Mouse (Mus musculus): Measurements from ENCODE around the gene Gnb1. TPM values are rescaled to one million over a fixed set of nuclear protein-coding genes. Genes with fewer than 3 reads are reported as not detected.

Gene Gnb1
- total and polyA plus RNA-seq, 3 experiments: 78.1 to 489 TPM; not detected in 1

- Histone ChIP-seq H3K4me1 (ENCODE audit: control insufficient read depth in 1 of 2, insufficient read depth in 2 of 2, low read length in 2 of 2) (0 out of 4 replicates have a peak, but pooled peaks cover 0 to 3% of the 10 kb centered on the region in 2 experiments), H3K9me3 (replicated peaks; ENCODE audit: insufficient read depth, low read length) (no peaks in the 10 kb centered on the region), H3K4me3 (ENCODE audit: control insufficient read depth in 1 of 2, insufficient read depth in 1 of 2, low read depth in 2 of 2, low read length in 2 of 2) (no peak overlapping the region), H3K9ac (ENCODE audit: control insufficient read depth, low read depth, low read length, poor library complexity, severe bottlenecking) (no peak overlapping the region), H3K27ac (ENCODE audit: control insufficient read depth, low read depth, low read length) (no peak overlapping the region), H3K79me2 (ENCODE audit: control insufficient read depth, insufficient read depth, low read length, poor library complexity) (no peaks in the 10 kb centered on the region), H3K36me3 (ENCODE audit: control insufficient read depth in 1 of 2, insufficient read depth in 2 of 2, low read length in 2 of 2) (no peaks in the 10 kb centered on the region), H3K27me3 (ENCODE audit: control insufficient read depth in 1 of 2, insufficient read depth in 2 of 2, low read length in 2 of 2) (peaks cover 0 to 1% of the 10 kb centered on the region in 2 experiments; a peak in 3 of 4 replicates)
- no peak for DNase-seq (ENCODE audit: low read depth, low spot score)
- TF ChIP-seq MAFK (IDR thresholded peaks at IDR 0.05; ENCODE audit: borderline replicate concordance, low read depth, low read length): no peak
- no peak for TF ChIP-seq CHD1 (IDR thresholded peaks at IDR 0.05; ENCODE audit: low read depth, low read length)
- no peak for TF ChIP-seq USF1 (IDR thresholded peaks at IDR 0.05; ENCODE audit: low read depth, low read length)
- TF ChIP-seq MAX (IDR thresholded peaks at IDR 0.05; ENCODE audit: low read length): no peak
- no peak for TF ChIP-seq EP300 (IDR thresholded peaks at IDR 0.05; ENCODE audit: low read depth in 1 of 2, low read length in 2 of 2)
- no peak for TF ChIP-seq ZC3H11A (IDR thresholded peaks at IDR 0.05; ENCODE audit: low read depth, low read length)
- TF ChIP-seq ZNF384 (IDR thresholded peaks at IDR 0.05; ENCODE audit: low read depth, low read length): no peak
- no peak for TF ChIP-seq ETS1 (IDR thresholded peaks at IDR 0.05; ENCODE audit: low read depth, low read length)
- no peak for TF ChIP-seq BHLHE40 (IDR thresholded peaks at IDR 0.05; ENCODE audit: borderline replicate concordance, low read depth, low read length)
- no peak for TF ChIP-seq USF2 (IDR thresholded peaks at IDR 0.05; ENCODE audit: borderline replicate concordance in 1 of 2, insufficient read depth in 1 of 2, low read depth in 1 of 2, low read length in 2 of 2)
- TF ChIP-seq POLR2A (IDR thresholded peaks at IDR 0.05; ENCODE audit: control insufficient read depth in 1 of 2, insufficient read depth in 1 of 2, low read depth in 1 of 2, low read length in 2 of 2, poor library complexity in 1 of 2): no peak
- TF ChIP-seq RCOR1 (IDR thresholded peaks at IDR 0.05; ENCODE audit: low read depth, low read length): no peak
- TF ChIP-seq GABPA (IDR thresholded peaks at IDR 0.05; ENCODE audit: low read depth, low read length): no peak
- no peak for TF ChIP-seq CHD2 (IDR thresholded peaks at IDR 0.05; ENCODE audit: low read length)
- no peak for TF ChIP-seq UBTF (IDR thresholded peaks at IDR 0.05; ENCODE audit: borderline replicate concordance, insufficient read depth, low read depth, low read length)
- no peak for TF ChIP-seq GATA1 (IDR thresholded peaks at IDR 0.05; ENCODE audit: low read depth, low read length)
- no peak for TF ChIP-seq NRF1 (IDR thresholded peaks at IDR 0.05; ENCODE audit: insufficient read depth, low read depth, low read length, poor library complexity, severe bottlenecking)
- no peak for TF ChIP-seq MAZ (IDR thresholded peaks at IDR 0.05; ENCODE audit: low read depth, low read length)
- no peak for TF ChIP-seq NELFE (IDR thresholded peaks at IDR 0.05; ENCODE audit: low read depth, low read length)
- TF ChIP-seq MYB (IDR thresholded peaks at IDR 0.05; ENCODE audit: low read depth, low read length): no peak
Measured at GRCm38 (mm10) chr4:155470263-155470953, 20.8 kb upstream of the Gnb1 start.

All from MEL (cell line).